10 mouse cellular contexts compared by ENCODE assay signal in the genomic region with DNA sequence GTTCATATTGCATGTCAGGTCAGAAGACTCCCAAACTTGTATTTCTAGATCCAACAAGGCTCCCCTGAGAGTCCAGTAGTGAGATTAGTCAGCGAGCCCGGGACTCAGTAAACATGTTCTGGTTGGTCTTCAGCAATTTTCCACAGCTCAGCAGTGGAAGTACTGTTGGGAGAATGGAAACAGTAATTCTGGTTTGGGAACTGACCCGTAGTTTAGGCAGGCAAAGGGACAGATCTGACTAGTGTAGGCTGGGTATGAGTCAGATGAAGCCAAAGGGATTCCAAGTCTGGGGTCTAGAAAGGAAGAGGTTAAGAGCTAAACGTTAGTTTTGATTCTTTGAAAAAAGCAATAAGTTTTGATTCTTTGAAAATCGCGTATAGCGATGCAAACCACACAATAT. TPM values are rescaled to one million over a fixed set of nuclear protein-coding genes. Genes with fewer than 3 reads are reported as not detected.
A peak's percentile ranks its signal among the peaks of the same experiment; 100 is the strongest.
DNase-seq lines count a peak whose midpoint lies in the region; ATAC-seq and TF ChIP-seq lines count a peak whose summit lies in the region.
"Had no signal": no experiment of that assay in that cellular context is flagged by ENCODE, and none has a peak within 500 bp of the region (broad histone marks: within the 10 kb centered on the region; RNA-seq: fewer than 3 reads in every experiment).

No protein-coding gene starts in this region.

- peaks cover 5% of the 10 kb centered on the region for H3K27me3 ChIP-seq in G1E (ENCODE audit: insufficient read depth, low read length)
- peaks cover 6% of the 10 kb centered on the region for H3K27me3 ChIP-seq in liver, embryonic 13.5 days
- H3K27me3 ChIP-seq: Patski had no signal

- H3K27ac ChIP-seq in liver, embryonic 13.5 days = peak overlapping the region; percentile 94

- WGBS in liver, embryonic 13.5 days (ENCODE audit: insufficient replicate concordance) = 7% methylated on average over 7 of the region's 7 CpGs

- peak overlapping the region; percentile 95 for H3K4me2 ChIP-seq in liver, embryonic 13.5 days

- intact Hi-C loops in heart, postnatal 36 days (cut with DNase I) = loop anchor here (1.0 kb wide), 1 partner anchor 49 kb away; a partner anchor contains a TSS

- peak overlapping the region; percentile 97 for H3K4me3 ChIP-seq in G1E (ENCODE audit: low read depth, low read length)
- H3K4me3 ChIP-seq in liver, embryonic 13.5 days (replicated peaks) = peak overlapping the region; percentile 93

- peaks cover 28% of the 10 kb centered on the region for H3K4me1 ChIP-seq in G1E (ENCODE audit: insufficient read depth, low read depth, low read length)
- H3K4me1 ChIP-seq in liver, embryonic 13.5 days (replicated peaks) = peaks cover 62% of the 10 kb centered on the region

- peaks cover 23% of the 10 kb centered on the region for H3K36me3 ChIP-seq in G1E (replicated peaks)
- peaks cover 18% of the 10 kb centered on the region for H3K36me3 ChIP-seq in liver, embryonic 13.5 days

- DNase-seq in heart, adult 11 months = peak; percentile 89
- no peak for DNase-seq in heart, postnatal 36 days
- DNase-seq in G1E (ENCODE audit: low spot score) = no peak
- DNase-seq in heart, adult 8-10 months (ENCODE audit: low spot score) = peak; percentile 27
- DNase-seq in liver, embryonic 13.5 days = peak; percentile 20
- no peak for DNase-seq in right cerebral cortex, postnatal 36 days (ENCODE audit: low spot score in 2 of 2)
- no peak for DNase-seq in thymus, postnatal 0 days (ENCODE audit: low spot score)

- H3K9me3 ChIP-seq in G1E (replicated peaks) = no peaks in the 10 kb centered on the region
- no peaks in the 10 kb centered on the region for H3K9me3 ChIP-seq in liver, embryonic 13.5 days (replicated peaks)

- TF ChIP-seq CTCF in G1E (IDR thresholded peaks at IDR 0.05; ENCODE audit: low read depth, low read length) = no peak

- ATAC-seq in G1E (ENCODE audit: extremely low read depth, insufficient number of reproducible peaks, low FRiP score, poor library complexity, severe bottlenecking) = no peak
- ATAC-seq in liver, embryonic 13.5 days (ENCODE audit: low read depth) = no peak
- ATAC-seq in megakaryocyte-erythroid progenitor cell, adult 5-6 weeks (replicated peaks; ENCODE audit: low FRiP score, low TSS enrichment, poor library complexity, severe bottlenecking) = no peak

- peak overlapping the region; percentile 97 for H3K9ac ChIP-seq in liver, embryonic 13.5 days

RNA-seq across cellular contexts. Expression of a gene that starts 0.6 kb away (rescaled TPM):
- total RNA-seq in heart, postnatal 36 days (2021) = 10 to 100 TPM; 84.6 to 95.8 TPM
- 482 and 539 TPM in 2 replicates for total RNA-seq in G1E (2014; fragmentation: Nextera tagmentation)
- 98.4 and 104 TPM in 2 replicates for total RNA-seq in G1E (2017)
- polyA plus RNA-seq in G1E (2012) = 140 and 170 TPM in 2 replicates
- 100 to 1,000 TPM in 3 of 4 experiments, 10 to 100 TPM in 1; 88.4 to 109 (median 104) TPM for total RNA-seq in heart, adult 8-10 months (2022)
- polyA plus RNA-seq in liver, embryonic 13.5 days (2015; fragmentation: Nextera tagmentation; extraction: Ambion mirVana) = 98.5 and 99.4 TPM in 2 replicates
- 112 and 137 TPM in 2 replicates for total RNA-seq in megakaryocyte-erythroid progenitor cell, adult 5-6 weeks (2014; fragmentation: Nextera tagmentation)
- total RNA-seq in megakaryocyte-erythroid progenitor cell, adult 5-6 weeks (2017) = 44.7 and 71.5 TPM in 2 replicates
- polyA plus RNA-seq in thymus, postnatal 0 days (2015; fragmentation: Nextera tagmentation; extraction: Ambion mirVana) = 132 and 149 TPM in 2 replicates

RNA-seq across cellular contexts. Expression of a gene that starts 7.1 kb away (rescaled TPM):
- 100 to 1,000 TPM in 1 of 2 experiments, 10 to 100 TPM in 1; 88.9 to 132 TPM for total RNA-seq in heart, postnatal 36 days (2021)
- total RNA-seq in G1E (2014; fragmentation: Nextera tagmentation) = not detected in 2 replicates
- total RNA-seq in G1E (2017) = 0.27 TPM in 1 of 2 replicates, not detected in the other
- 0.04 and 0.10 TPM in 2 replicates for polyA plus RNA-seq in G1E (2012)
- total RNA-seq in heart, adult 8-10 months (2022) = 10 to 100 TPM; 60.8 to 93.6 (median 83.9) TPM
- polyA plus RNA-seq in liver, embryonic 13.5 days (2015; fragmentation: Nextera tagmentation; extraction: Ambion mirVana) = 23.4 and 25.4 TPM in 2 replicates
- not detected in 2 replicates for total RNA-seq in megakaryocyte-erythroid progenitor cell, adult 5-6 weeks (2014; fragmentation: Nextera tagmentation)
- not detected in 2 replicates for total RNA-seq in megakaryocyte-erythroid progenitor cell, adult 5-6 weeks (2017)
- polyA plus RNA-seq in thymus, postnatal 0 days (2015; fragmentation: Nextera tagmentation; extraction: Ambion mirVana) = 29.6 and 30.8 TPM in 2 replicates
- total RNA-seq: neutrophil, adult 5-6 weeks had no signal

RNA-seq across cellular contexts. Expression of a gene that starts 7.4 kb away (rescaled TPM):
- total RNA-seq in heart, postnatal 36 days (2021) = 10 to 100 TPM; 18.5 to 19.8 TPM
- 21.2 and 27.2 TPM in 2 replicates for total RNA-seq in G1E (2014; fragmentation: Nextera tagmentation)
- 2.3 and 4.2 TPM in 2 replicates for total RNA-seq in G1E (2017)
- 45.0 and 48.7 TPM in 2 replicates for polyA plus RNA-seq in G1E (2012)
- 10 to 100 TPM in 3 of 4 experiments, 1 to 10 TPM in 1; 7.6 to 16.6 (median 14.2) TPM for total RNA-seq in heart, adult 8-10 months (2022)
- polyA plus RNA-seq in liver, embryonic 13.5 days (2015; fragmentation: Nextera tagmentation; extraction: Ambion mirVana) = 5.5 and 7.9 TPM in 2 replicates
- 0.25 and 1.4 TPM in 2 replicates for total RNA-seq in megakaryocyte-erythroid progenitor cell, adult 5-6 weeks (2014; fragmentation: Nextera tagmentation)
- 0.05 and 0.30 TPM in 2 replicates for total RNA-seq in megakaryocyte-erythroid progenitor cell, adult 5-6 weeks (2017)
- polyA plus RNA-seq in thymus, postnatal 0 days (2015; fragmentation: Nextera tagmentation; extraction: Ambion mirVana) = 1.4 and 2.1 TPM in 2 replicates

RNA-seq across cellular contexts. Expression of a gene that starts 25.9 kb away (rescaled TPM):
- total RNA-seq in heart, postnatal 36 days (2021) = under 1 TPM; 0.11 to 0.35 TPM
- 1.5 TPM in 1 of 2 replicates, not detected in the other for total RNA-seq in G1E (2014; fragmentation: Nextera tagmentation)
- total RNA-seq in G1E (2017) = 0.81 and 1.1 TPM in 2 replicates
- polyA plus RNA-seq in G1E (2012) = 0.02 TPM in 1 of 2 replicates, not detected in the other
- total RNA-seq in heart, adult 8-10 months (2022) = under 1 TPM in 3 of 4 experiments, not detected in 1; 0.14 to 0.29 (median 0.22) TPM
- 0.63 and 0.85 TPM in 2 replicates for polyA plus RNA-seq in liver, embryonic 13.5 days (2015; fragmentation: Nextera tagmentation; extraction: Ambion mirVana)
- total RNA-seq in megakaryocyte-erythroid progenitor cell, adult 5-6 weeks (2014; fragmentation: Nextera tagmentation) = 2.3 and 3.7 TPM in 2 replicates
- 2.1 and 4.2 TPM in 2 replicates for total RNA-seq in megakaryocyte-erythroid progenitor cell, adult 5-6 weeks (2017)
- polyA plus RNA-seq in thymus, postnatal 0 days (2015; fragmentation: Nextera tagmentation; extraction: Ambion mirVana) = 1.3 and 1.9 TPM in 2 replicates

RNA-seq across cellular contexts. Expression of a gene that starts 26.0 kb away (rescaled TPM):
- total RNA-seq in heart, postnatal 36 days (2021) = 10 to 100 TPM; 90.1 to 92.7 TPM
- 52.6 and 54.1 TPM in 2 replicates for total RNA-seq in G1E (2014; fragmentation: Nextera tagmentation)
- 58.1 and 65.9 TPM in 2 replicates for total RNA-seq in G1E (2017)
- 16.8 and 39.8 TPM in 2 replicates for polyA plus RNA-seq in G1E (2012)
- 100 to 1,000 TPM in 2 of 4 experiments, 10 to 100 TPM in 2; 93.0 to 105 (median 98.0) TPM for total RNA-seq in heart, adult 8-10 months (2022)
- polyA plus RNA-seq in liver, embryonic 13.5 days (2015; fragmentation: Nextera tagmentation; extraction: Ambion mirVana) = 125 TPM in 2 replicates
- total RNA-seq in megakaryocyte-erythroid progenitor cell, adult 5-6 weeks (2014; fragmentation: Nextera tagmentation) = 67.5 and 86.7 TPM in 2 replicates
- total RNA-seq in megakaryocyte-erythroid progenitor cell, adult 5-6 weeks (2017) = 28.4 and 40.6 TPM in 2 replicates
- polyA plus RNA-seq in thymus, postnatal 0 days (2015; fragmentation: Nextera tagmentation; extraction: Ambion mirVana) = 164 and 179 TPM in 2 replicates

Comparison
In these comparisons a context has a peak if more than half of its experiments do, and no peak if none do; other contexts are left out.
1. DNase-seq: peak in heart, adult 11 months (single experiment), heart, adult 8-10 months (single experiment) and liver, embryonic 13.5 days (single experiment); none in heart, postnatal 36 days (0 of 2), G1E (single experiment), right cerebral cortex, postnatal 36 days (0 of 2) and thymus, postnatal 0 days (single experiment).
2. RNA of a gene that starts 7.1 kb away (total RNA-seq): 88.9 to 132 TPM in heart, postnatal 36 days and 60.8 to 93.6 TPM in heart, adult 8-10 months; 0.27 TPM in G1E and not detected in megakaryocyte-erythroid progenitor cell, adult 5-6 weeks; every median in the first group is over 10 times any median in the second.